Mouse (Mus musculus): ENCODE measurements at regions not wholly inside any gene's neighbourhood (a gene's known extent, or its start where the extent isn't known, plus 50 kb on each side); places are given as distances from the start of the nearest gene placed in this dataset.

DNA sequence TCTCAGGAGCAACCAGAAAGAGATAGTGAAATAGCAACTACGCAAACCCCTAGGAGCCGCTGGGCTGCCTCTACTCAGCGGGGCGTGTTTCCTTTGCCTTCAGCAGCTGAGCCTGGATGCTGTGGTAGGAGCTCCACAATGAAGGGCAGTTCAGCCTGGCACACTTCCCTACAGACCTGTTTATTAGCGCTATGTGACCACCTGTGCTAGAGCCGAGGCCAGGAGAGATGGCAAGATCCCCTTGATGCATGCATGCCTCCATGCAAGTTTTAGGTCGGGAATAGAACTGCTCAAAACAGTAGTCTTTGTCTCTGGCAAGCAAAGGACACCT lies 156.1 kb downstream of the Cartpt start:
- no peak for TF ChIP-seq CHD1 (IDR thresholded peaks at IDR 0.05; ENCODE audit: low read depth, low read length)
- no peak for TF ChIP-seq GATA1 (IDR thresholded peaks at IDR 0.05; ENCODE audit: low read depth, low read length)
- TF ChIP-seq UBTF (IDR thresholded peaks at IDR 0.05; ENCODE audit: borderline replicate concordance, insufficient read depth, low read depth, low read length), result no peak
- no peak for TF ChIP-seq ZNF384 (IDR thresholded peaks at IDR 0.05; ENCODE audit: low read depth, low read length)
- no peak for TF ChIP-seq POLR2AphosphoS5 (IDR thresholded peaks at IDR 0.05; ENCODE audit: borderline replicate concordance, low read depth, low read length)
- no peak for TF ChIP-seq USF2 (IDR thresholded peaks at IDR 0.05; ENCODE audit: borderline replicate concordance in 1 of 2, insufficient read depth in 1 of 2, low read depth in 1 of 2, low read length in 2 of 2)
- no peak for TF ChIP-seq CHD2 (IDR thresholded peaks at IDR 0.05; ENCODE audit: low read length)
- no peak overlapping the region for H3K9ac ChIP-seq (ENCODE audit: control insufficient read depth, low read depth, low read length, poor library complexity, severe bottlenecking)
- no peaks in the 10 kb centered on the region for H3K4me1 ChIP-seq (ENCODE audit: control insufficient read depth in 1 of 2, insufficient read depth in 2 of 2, low read length in 2 of 2)
- no peaks in the 10 kb centered on the region for H3K27me3 ChIP-seq (ENCODE audit: control insufficient read depth in 1 of 2, insufficient read depth in 2 of 2, low read length in 2 of 2)
- DNase-seq (ENCODE audit: low read depth, low spot score), result no peak
- H3K4me3 ChIP-seq (ENCODE audit: control insufficient read depth in 1 of 2, insufficient read depth in 1 of 2, low read depth in 2 of 2, low read length in 2 of 2), result no peak overlapping the region
- no peak overlapping the region for H3K27ac ChIP-seq (ENCODE audit: control insufficient read depth, low read depth, low read length)
- no peaks in the 10 kb centered on the region for H3K36me3 ChIP-seq (ENCODE audit: control insufficient read depth in 1 of 2, insufficient read depth in 2 of 2, low read length in 2 of 2)
- no peaks in the 10 kb centered on the region for H3K79me2 ChIP-seq (ENCODE audit: control insufficient read depth, insufficient read depth, low read length, poor library complexity)
- no peaks in the 10 kb centered on the region for H3K9me3 ChIP-seq (replicated peaks; ENCODE audit: insufficient read depth, low read length)

DNA sequence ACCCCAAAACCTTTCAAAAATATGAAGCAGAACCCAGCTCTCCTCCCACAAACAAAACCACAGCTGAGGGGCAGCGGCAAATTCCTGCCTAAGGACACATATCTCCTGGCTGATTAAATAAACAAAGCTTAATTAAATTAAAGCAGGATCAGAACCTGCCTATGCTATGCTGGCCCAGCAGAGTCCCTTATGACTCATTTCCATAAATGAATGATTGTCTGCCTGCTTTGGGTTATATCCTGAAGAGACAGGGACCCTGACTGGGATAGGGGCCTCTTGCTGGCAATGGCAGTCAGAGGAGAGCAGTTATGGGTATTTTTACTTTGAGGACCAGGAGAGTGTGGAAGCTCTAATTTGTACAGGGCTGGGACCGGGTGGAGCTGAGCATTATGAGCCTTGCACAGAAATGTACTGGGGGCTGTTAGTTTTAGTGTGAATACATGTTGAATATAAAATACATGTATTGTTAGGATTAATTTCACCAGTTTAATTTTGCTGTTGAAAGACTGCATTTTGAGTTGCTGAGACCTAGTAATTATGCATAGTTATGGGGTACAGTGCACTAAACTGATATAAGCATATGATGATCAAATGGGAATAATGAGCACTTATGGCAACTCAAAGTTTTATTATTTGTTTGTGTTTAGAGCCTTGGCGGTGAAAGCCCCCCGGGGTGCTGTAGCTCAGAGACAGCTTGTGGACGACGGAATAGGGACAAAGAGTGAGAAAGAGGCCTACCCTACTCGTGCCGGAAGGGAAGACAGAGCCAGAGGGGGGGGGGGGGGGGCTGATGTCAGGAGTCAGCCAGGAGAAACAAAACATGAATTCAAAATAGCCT lies 156.7 kb downstream of the Cartpt start:
- Histone ChIP-seq H3K36me3 (ENCODE audit: control insufficient read depth in 1 of 2, insufficient read depth in 2 of 2, low read length in 2 of 2) (no peaks in the 10 kb centered on the region), H3K9me3 (replicated peaks; ENCODE audit: insufficient read depth, low read length) (no peaks in the 10 kb centered on the region), H3K79me2 (ENCODE audit: control insufficient read depth, insufficient read depth, low read length, poor library complexity) (no peaks in the 10 kb centered on the region), H3K27ac (ENCODE audit: control insufficient read depth, low read depth, low read length) (no peak overlapping the region), H3K4me1 (ENCODE audit: control insufficient read depth in 1 of 2, insufficient read depth in 2 of 2, low read length in 2 of 2) (no peaks in the 10 kb centered on the region), H3K4me3 (ENCODE audit: control insufficient read depth in 1 of 2, insufficient read depth in 1 of 2, low read depth in 2 of 2, low read length in 2 of 2) (no peak overlapping the region), H3K9ac (ENCODE audit: control insufficient read depth, low read depth, low read length, poor library complexity, severe bottlenecking) (no peak overlapping the region), H3K27me3 (ENCODE audit: control insufficient read depth in 1 of 2, insufficient read depth in 2 of 2, low read length in 2 of 2) (no peaks in the 10 kb centered on the region)
- TF ChIP-seq MEF2A (IDR thresholded peaks at IDR 0.05; ENCODE audit: extremely low read depth, insufficient replicate concordance, low read depth, low read length, poor library complexity, severe bottlenecking) (no peak), POLR2AphosphoS2 (IDR thresholded peaks at IDR 0.05; ENCODE audit: low read length) (no peak), EP300 (IDR thresholded peaks at IDR 0.05; ENCODE audit: low read depth in 1 of 2, low read length in 2 of 2) (no peak), RAD21 (IDR thresholded peaks at IDR 0.05; ENCODE audit: low read depth, low read length) (no peak), UBTF (IDR thresholded peaks at IDR 0.05; ENCODE audit: borderline replicate concordance, insufficient read depth, low read depth, low read length) (no peak), CHD1 (IDR thresholded peaks at IDR 0.05; ENCODE audit: low read depth, low read length) (no peak)
- no peak for DNase-seq (ENCODE audit: low read depth, low spot score)

DNA sequence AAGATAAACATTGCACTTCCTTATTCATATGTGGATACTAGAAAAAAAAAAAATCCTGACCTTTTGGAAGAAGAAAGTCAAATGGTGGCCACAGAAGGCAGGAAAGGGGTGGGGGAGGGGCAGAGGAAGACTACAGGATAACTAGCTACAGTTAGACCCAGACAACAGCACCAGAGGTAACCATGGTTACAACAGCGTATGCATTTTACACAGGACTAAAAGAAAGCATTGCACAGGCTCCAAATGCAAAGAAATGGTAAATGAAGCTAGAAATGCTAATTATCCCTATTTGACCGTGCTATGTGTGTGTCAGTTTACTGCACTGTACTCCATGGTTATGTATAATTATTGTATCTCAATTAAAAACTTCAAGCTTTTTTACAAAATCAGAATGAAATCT lies 158.4 kb downstream of the Cartpt start:
- DNase-seq (ENCODE audit: low read depth, low spot score), result no peak
- Histone ChIP-seq H3K79me2 (ENCODE audit: control insufficient read depth, insufficient read depth, low read length, poor library complexity) (no peaks in the 10 kb centered on the region), H3K36me3 (ENCODE audit: control insufficient read depth in 1 of 2, insufficient read depth in 2 of 2, low read length in 2 of 2) (no peaks in the 10 kb centered on the region), H3K4me1 (ENCODE audit: control insufficient read depth in 1 of 2, insufficient read depth in 2 of 2, low read length in 2 of 2) (no peaks in the 10 kb centered on the region), H3K9me3 (replicated peaks; ENCODE audit: insufficient read depth, low read length) (no peaks in the 10 kb centered on the region), H3K4me3 (ENCODE audit: control insufficient read depth in 1 of 2, insufficient read depth in 1 of 2, low read depth in 2 of 2, low read length in 2 of 2) (no peak overlapping the region), H3K27ac (ENCODE audit: control insufficient read depth, low read depth, low read length) (no peak overlapping the region), H3K27me3 (ENCODE audit: control insufficient read depth in 1 of 2, insufficient read depth in 2 of 2, low read length in 2 of 2) (no peaks in the 10 kb centered on the region), H3K9ac (ENCODE audit: control insufficient read depth, low read depth, low read length, poor library complexity, severe bottlenecking) (no peak overlapping the region)
- TF ChIP-seq MYB (IDR thresholded peaks at IDR 0.05; ENCODE audit: low read depth, low read length) (no peak), TAL1 (IDR thresholded peaks at IDR 0.05; ENCODE audit: low read length) (no peak), TBP (IDR thresholded peaks at IDR 0.05; ENCODE audit: low read depth, low read length) (no peak), ETS1 (IDR thresholded peaks at IDR 0.05; ENCODE audit: low read depth, low read length) (no peak), HCFC1 (IDR thresholded peaks at IDR 0.05; ENCODE audit: low read depth, low read length) (no peak), MYC (IDR thresholded peaks at IDR 0.05; ENCODE audit: low read depth, low read length) (no peak), JUND (IDR thresholded peaks at IDR 0.05; ENCODE audit: low read depth, low read length) (no peak), RCOR1 (IDR thresholded peaks at IDR 0.05; ENCODE audit: low read depth, low read length) (no peak)
